Mouse (Mus musculus) midbrain, embryonic 15.5 days (tissue): ENCODE data around the gene Dspp. TPM values are rescaled to one million over a fixed set of nuclear protein-coding genes. Genes with fewer than 3 reads are reported as not detected.

ENCODE experiments used
- ATAC-seq: fragments of 200-750 bp; cut with Nextera tagmentation; replicated peaks from 2 replicates; pipeline ENCODE4 v1.8.0; 2017; ENCODE audit warnings: moderate TSS enrichment
- H3K27ac ChIP-seq: fragments of 300-500 bp; sonication (generic); 2 replicates; pipeline ENCODE4 v1.5.1; 2015; ENCODE audit warnings: mild to moderate bottlenecking, inconsistent platforms
- H3K27me3 ChIP-seq: fragments of 300-500 bp; sonication (generic); replicated peaks from 2 replicates; pipeline ENCODE4 v1.6.1; 2015; ENCODE audit warnings: inconsistent platforms
- H3K36me3 ChIP-seq: fragments of 300-500 bp; sonication (generic); replicated peaks from 2 replicates; pipeline ENCODE4 v1.6.1; 2015; ENCODE audit warnings: inconsistent platforms
- H3K4me1 ChIP-seq: fragments of 300-500 bp; sonication (generic); 2 replicates; pipeline ENCODE4 v1.6.1; 2015; ENCODE audit warnings: inconsistent platforms
- H3K4me2 ChIP-seq: fragments of 300-500 bp; sonication (generic); 2 replicates; pipeline ENCODE4 v1.6.1; 2015; ENCODE audit warnings: inconsistent platforms, mild to moderate bottlenecking, moderate library complexity
- H3K4me3 ChIP-seq: fragments of 300-500 bp; sonication (generic); 2 replicates; pipeline ENCODE4 v1.5.1; 2015; ENCODE audit warnings: mild to moderate bottlenecking, inconsistent platforms
- H3K9ac ChIP-seq: fragments of 300-500 bp; sonication (generic); 2 replicates; pipeline ENCODE4 v1.6.1; 2015; ENCODE audit warnings: mild to moderate bottlenecking, inconsistent platforms
- H3K9me3 ChIP-seq: fragments of 300-500 bp; sonication (generic); 2 replicates; pipeline ENCODE4 v1.6.1; 2016; ENCODE audit warnings: inconsistent platforms
- WGBS: fragments of 180-500 bp; shearing (Covaris S2); methylation state at CpG from one replicate; pipeline ENCODE4 v1.1.7; 2015; ENCODE audit warnings: mixed read lengths; 5-methylcytosine and 5-hydroxymethylcytosine counted together
- polyA plus RNA-seq: library from polyadenylated mRNA; unstranded; fragments of >200 nt; fragmentation: Nextera tagmentation; extraction: Ambion mirVana; gene quantifications from 2 replicates; pipeline ENCODE4 v1.2.1, GENCODE M21; 2015

The Dspp gene
- polyA plus RNA-seq = 0.04 TPM in 1 of 2 replicates, not detected in the other

DNA sequence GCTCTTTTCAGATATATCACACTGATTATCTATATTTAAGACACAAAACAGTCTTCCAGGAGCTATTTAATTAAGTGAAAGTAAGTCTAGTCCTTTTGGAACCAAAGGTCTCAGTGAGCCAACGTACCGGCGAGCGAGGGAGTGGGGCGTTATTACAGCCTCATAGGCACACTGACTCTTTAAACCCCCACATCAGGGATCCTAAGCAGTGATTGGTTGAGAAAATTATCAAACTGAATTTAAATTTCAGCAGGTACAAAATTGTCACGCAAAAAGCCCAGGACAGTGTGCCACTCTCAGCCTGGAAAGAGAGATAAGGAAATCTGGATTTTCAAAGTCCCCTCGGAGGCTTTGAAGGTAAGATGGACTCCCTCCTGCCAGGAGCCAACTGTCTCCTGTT lies at the start of gene Dspp:
Gene Dspp, plus strand, starts transcription at position 301 of the 400 bp plus-strand sequence.
- Histone ChIP-seq H3K27me3 (no peaks in the 10 kb centered on the region), H3K4me1 (no peaks in the 10 kb centered on the region), H3K9me3 (no peaks in the 10 kb centered on the region), H3K4me3 (no peak within 1 kb of the TSS), H3K27ac (no peak within 1 kb of the TSS), H3K4me2 (no peak within 1 kb of the TSS), H3K9ac (no peak within 1 kb of the TSS), H3K36me3 (no peaks in the 10 kb centered on the region)
- WGBS = 89% methylated on average over 7 of the region's 7 CpGs
- ATAC-seq = no peak

DNA sequence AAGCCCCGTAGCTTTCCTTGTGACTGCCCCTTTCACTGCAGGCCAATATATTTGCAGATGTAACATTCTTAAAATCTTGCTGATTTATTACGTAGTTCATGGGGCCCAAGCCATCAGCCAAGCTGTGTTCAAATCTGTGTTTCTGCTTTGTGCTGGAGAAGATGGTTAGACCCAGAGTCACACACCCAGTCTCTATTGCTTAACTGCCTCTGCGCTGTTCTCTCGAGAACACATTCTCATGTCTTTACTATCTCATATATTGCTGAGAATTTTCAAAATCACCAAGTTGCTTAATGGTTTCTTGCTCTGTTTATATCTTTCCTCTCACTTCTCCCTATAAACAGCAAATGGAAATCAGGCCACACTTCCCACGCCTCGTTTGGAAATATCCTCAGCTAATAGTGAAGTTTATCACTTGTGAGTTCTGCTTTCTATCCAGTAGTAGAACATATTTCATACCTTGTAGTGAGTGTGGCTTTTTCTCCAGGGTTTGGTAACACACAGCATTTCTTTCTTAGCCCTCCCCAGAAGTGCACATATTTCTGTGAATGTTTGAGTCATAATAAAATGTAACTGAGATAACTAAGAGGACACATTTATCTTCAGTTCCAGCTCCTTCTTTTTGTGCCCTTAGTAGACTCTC lies 46.4 kb upstream of the Dspp start:
- Histone ChIP-seq H3K4me1 (no peaks in the 10 kb centered on the region), H3K9ac (no peak overlapping the region), H3K4me3 (no peak overlapping the region), H3K27me3 (no peaks in the 10 kb centered on the region), H3K27ac (no peak overlapping the region), H3K4me2 (no peak overlapping the region), H3K36me3 (no peaks in the 10 kb centered on the region), H3K9me3 (no peaks in the 10 kb centered on the region)
- ATAC-seq = no peak
- 94% methylated on average over 6 of the region's 6 CpGs for WGBS

DNA sequence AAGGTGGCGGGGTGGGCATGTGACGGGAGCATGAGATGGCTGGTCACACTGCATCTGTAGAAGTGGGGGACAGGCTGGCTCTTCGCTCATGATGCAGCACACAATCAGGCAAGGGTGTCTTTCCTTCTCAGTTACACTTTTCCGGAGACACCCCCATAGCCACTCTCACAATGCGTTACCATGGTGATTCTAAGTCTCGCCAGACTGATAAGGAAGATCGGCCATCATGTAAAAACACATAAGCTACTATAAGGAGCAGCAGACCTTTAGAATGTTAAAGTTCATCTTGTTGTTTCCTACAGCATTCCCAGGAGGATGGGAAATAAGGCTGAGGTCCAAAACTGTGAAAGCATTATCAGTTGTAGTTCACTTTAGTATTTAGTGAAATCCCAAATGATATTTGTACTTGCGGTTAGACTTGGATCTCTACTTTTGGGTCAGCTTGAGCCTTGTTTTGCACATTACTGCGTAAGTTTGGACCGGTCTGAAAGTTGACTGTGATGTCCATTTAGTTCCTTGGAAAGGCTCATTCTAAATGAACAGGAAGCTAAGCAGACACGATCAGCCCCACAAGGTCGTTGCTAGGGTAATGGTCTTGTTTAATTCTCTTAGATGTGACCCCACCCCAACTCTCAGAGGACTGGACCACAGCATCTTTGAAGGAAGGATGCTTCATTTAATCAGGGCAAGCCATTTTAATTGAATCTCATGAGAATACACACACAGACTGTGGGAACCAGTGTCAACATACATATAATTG lies 43.8 kb upstream of the Dspp start:
- H3K4me2 ChIP-seq = no peak overlapping the region
- no peaks in the 10 kb centered on the region for H3K9me3 ChIP-seq
- H3K9ac ChIP-seq = no peak overlapping the region
- H3K36me3 ChIP-seq = no peaks in the 10 kb centered on the region
- ATAC-seq = no peak
- 80% methylated on average over 12 of the region's 12 CpGs for WGBS
- H3K4me1 ChIP-seq = no peaks in the 10 kb centered on the region
- no peaks in the 10 kb centered on the region for H3K27me3 ChIP-seq
- no peak overlapping the region for H3K27ac ChIP-seq
- H3K4me3 ChIP-seq = no peak overlapping the region

DNA sequence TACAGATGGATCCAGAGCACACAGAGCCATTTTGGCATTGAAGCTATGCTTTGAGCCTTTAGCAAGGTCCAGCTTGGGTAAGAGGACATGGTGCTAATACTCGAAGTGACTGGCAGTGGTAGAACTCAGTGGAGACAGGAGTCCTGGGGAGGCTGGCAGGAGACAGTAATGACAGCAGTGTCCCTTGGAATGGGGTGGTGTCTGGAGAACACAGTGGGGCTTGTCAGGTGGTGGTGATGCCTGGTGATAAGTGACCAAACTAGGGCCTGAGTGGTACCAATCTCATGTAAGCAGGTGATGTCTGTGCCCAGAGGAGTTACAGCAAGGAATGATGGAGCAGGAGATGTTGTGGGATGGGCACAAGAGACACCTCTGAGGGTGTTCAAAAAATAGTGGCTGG lies 43.2 kb upstream of the Dspp start:
- Histone ChIP-seq H3K9me3 (no peaks in the 10 kb centered on the region), H3K36me3 (no peaks in the 10 kb centered on the region), H3K27me3 (no peaks in the 10 kb centered on the region), H3K9ac (no peak overlapping the region), H3K4me1 (no peaks in the 10 kb centered on the region), H3K4me3 (no peak overlapping the region), H3K4me2 (no peak overlapping the region), H3K27ac (no peak overlapping the region)
- ATAC-seq = no peak
- 67% methylated on average over 1 of the region's 1 CpGs for WGBS

DNA sequence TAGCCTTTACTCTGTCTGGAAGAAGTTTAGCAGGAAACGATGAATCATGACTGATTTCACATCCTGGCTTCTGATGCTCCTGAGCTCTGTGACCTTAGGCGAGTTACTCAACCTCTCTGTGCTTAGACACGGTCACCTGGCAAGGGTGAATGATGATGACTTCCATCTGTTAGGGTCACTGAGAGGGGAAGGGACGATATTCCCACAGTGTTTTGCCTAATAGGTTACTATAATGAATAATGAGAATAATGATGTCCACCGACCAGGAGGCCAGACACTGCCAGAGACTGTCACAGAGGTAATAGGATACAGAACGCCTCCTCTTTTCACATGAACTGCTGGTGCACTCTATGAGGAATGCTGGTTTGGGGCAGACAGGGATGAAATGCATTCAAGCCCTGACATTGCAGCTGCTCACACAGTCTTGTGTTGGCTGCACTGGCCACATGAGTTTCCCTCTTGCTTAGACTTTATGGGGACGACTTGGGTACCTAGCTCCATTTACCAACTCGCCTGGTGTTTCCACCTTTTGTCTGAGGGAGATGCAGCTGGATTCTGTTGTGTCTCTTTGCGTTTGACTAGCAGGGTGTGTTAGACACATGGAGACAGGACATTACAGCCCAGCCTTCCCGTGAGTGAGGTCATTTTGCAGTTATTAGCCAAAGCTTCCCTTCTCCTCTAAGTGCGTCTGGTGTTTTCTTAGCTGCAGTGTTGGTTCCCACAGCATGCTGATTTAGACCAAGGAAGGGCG lies 42.1 kb upstream of the Dspp start:
- no peak overlapping the region for H3K4me2 ChIP-seq
- H3K36me3 ChIP-seq = no peaks in the 10 kb centered on the region
- no peak for ATAC-seq
- H3K27me3 ChIP-seq = no peaks in the 10 kb centered on the region
- no peaks in the 10 kb centered on the region for H3K9me3 ChIP-seq
- no peak overlapping the region for H3K27ac ChIP-seq
- WGBS = 78% methylated on average over 12 of the region's 12 CpGs
- no peak overlapping the region for H3K9ac ChIP-seq
- H3K4me1 ChIP-seq = no peaks in the 10 kb centered on the region
- no peak overlapping the region for H3K4me3 ChIP-seq

DNA sequence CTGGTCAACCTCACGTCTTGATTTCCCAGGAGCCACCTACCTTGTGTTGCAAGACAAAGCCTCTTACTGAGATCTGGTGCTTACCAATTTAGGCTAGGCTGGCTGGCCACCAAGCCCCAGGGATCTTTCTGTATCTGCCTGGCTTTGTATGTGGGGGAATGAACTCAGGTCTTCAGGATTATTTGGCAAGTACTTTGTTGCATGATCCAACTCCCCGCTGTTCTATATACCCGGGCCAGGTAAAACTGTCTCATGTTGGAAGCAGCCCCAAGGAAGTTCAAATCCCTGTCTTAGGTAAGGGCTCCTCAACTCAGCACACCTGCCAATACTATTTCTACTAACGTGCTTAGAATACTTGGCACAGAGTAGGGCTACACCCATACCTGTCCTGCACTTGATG lies 39.6 kb upstream of the Dspp start:
- Histone ChIP-seq H3K4me2 (no peak overlapping the region), H3K9me3 (no peaks in the 10 kb centered on the region), H3K9ac (no peak overlapping the region), H3K4me1 (no peaks in the 10 kb centered on the region), H3K27me3 (no peaks in the 10 kb centered on the region), H3K27ac (no peak overlapping the region), H3K36me3 (no peaks in the 10 kb centered on the region), H3K4me3 (no peak overlapping the region)
- no peak for ATAC-seq
- WGBS = 95% methylated on average over 4 of the region's 4 CpGs

DNA sequence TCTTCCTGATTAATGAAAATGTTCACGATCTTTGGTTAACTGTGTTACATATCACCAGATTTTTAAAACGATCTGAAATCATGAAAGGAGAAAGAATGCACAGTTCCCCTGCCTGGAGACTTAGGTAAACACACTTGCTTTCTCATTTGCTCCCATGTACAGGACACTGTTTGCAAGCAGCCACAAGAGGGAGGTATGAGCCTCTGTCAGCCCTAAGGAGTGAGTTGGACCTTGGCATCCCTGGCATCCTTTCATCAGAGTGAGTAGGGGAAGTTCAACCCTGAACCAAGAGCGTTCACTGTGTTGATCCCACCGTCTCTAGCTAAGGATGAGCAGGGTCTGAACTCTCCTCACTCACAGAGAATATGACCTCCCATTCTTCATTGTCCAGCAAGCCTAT lies 39.0 kb upstream of the Dspp start:
- no peak overlapping the region for H3K4me2 ChIP-seq
- no peak overlapping the region for H3K27ac ChIP-seq
- no peaks in the 10 kb centered on the region for H3K4me1 ChIP-seq
- no peak for ATAC-seq
- H3K9me3 ChIP-seq = no peaks in the 10 kb centered on the region
- H3K9ac ChIP-seq = no peak overlapping the region
- 87% methylated on average over 4 of the region's 4 CpGs for WGBS
- H3K36me3 ChIP-seq = no peaks in the 10 kb centered on the region
- no peak overlapping the region for H3K4me3 ChIP-seq
- no peaks in the 10 kb centered on the region for H3K27me3 ChIP-seq

DNA sequence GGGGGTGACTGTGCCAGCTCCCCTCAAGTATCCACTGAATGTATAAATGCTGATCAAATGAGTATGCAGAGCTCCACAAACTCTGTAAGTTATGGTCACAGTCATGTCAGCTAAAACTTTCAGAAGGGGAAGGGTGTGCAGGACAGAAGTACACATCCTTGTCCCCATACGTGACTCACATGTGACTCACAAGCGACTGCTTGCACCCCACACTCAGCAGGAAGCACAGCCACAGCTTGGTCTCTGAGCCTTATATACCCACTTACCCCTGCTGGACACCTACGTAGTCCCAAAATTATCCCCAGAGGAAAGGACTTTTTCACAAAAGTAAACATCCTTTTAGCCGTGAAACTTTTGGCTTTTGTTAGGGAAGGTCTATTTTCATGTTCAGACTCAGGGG lies 36.8 kb upstream of the Dspp start:
- 79% methylated on average over 4 of the region's 4 CpGs for WGBS
- Histone ChIP-seq H3K9me3 (no peaks in the 10 kb centered on the region), H3K4me2 (no peak overlapping the region), H3K27ac (no peak overlapping the region), H3K4me1 (no peaks in the 10 kb centered on the region), H3K9ac (no peak overlapping the region), H3K4me3 (no peak overlapping the region), H3K27me3 (no peaks in the 10 kb centered on the region), H3K36me3 (no peaks in the 10 kb centered on the region)
- ATAC-seq = no peak

DNA sequence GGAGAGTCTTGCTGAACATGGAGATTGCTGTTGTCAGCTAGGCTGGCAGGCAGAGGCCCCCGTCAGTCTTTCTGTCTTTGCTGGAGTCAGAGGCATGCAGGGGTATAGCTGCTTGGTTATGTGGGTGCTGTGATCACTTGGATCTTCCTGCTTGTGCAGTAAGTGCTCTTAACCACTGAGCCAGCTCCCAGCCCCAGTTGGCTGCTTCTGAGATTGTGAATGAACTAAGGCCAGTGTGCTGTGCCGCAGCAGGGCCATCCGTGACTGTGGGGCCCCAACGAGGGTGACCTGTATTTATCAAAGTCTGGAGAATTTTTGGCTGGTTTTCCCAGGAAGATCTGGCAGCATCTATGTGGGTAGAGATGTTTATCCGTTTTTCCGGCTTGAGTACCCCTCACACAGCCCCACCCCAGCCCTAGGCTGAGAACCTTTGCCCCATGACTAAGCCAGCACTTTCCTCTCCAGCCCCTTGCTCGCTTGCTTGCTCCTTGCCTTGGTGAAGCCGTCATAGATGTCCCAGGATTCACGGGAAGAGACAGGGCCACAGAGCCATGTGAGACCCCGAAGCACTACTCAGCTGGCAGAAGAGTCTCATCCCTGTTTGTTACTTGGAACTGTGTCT lies 32.5 kb upstream of the Dspp start:
- Histone ChIP-seq H3K27ac (no peak overlapping the region), H3K36me3 (no peaks in the 10 kb centered on the region), H3K27me3 (no peaks in the 10 kb centered on the region), H3K9ac (no peak overlapping the region), H3K9me3 (no peaks in the 10 kb centered on the region), H3K4me1 (no peaks in the 10 kb centered on the region), H3K4me2 (no peak overlapping the region), H3K4me3 (no peak overlapping the region)
- ATAC-seq = no peak
- 77% methylated on average over 10 of the region's 10 CpGs for WGBS

DNA sequence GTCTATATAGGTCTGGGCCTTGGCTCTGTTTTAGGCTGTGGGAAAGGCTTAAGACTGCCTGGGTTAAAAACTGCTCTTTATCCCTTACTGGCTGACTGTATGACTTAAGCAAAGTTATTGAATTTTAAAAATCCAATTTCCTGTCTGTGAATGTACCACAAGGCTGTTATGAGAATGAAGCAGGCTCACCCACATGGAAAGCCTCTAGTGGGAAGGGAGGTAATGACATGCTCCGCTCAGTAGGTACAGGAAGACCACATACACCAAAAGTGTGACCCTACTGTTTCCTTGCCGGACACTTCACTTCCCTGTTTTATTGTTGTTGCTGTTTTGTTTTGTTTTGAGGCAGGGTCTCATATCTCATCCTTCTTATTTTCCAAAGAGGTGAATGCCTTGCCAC lies 29.4 kb upstream of the Dspp start:
- no peaks in the 10 kb centered on the region for H3K27me3 ChIP-seq
- H3K9ac ChIP-seq = no peak overlapping the region
- ATAC-seq = no peak
- no peaks in the 10 kb centered on the region for H3K36me3 ChIP-seq
- H3K4me3 ChIP-seq = no peak overlapping the region
- 87% methylated on average over 2 of the region's 2 CpGs for WGBS
- no peaks in the 10 kb centered on the region for H3K4me1 ChIP-seq
- no peak overlapping the region for H3K27ac ChIP-seq
- no peak overlapping the region for H3K4me2 ChIP-seq
- H3K9me3 ChIP-seq = no peaks in the 10 kb centered on the region

DNA sequence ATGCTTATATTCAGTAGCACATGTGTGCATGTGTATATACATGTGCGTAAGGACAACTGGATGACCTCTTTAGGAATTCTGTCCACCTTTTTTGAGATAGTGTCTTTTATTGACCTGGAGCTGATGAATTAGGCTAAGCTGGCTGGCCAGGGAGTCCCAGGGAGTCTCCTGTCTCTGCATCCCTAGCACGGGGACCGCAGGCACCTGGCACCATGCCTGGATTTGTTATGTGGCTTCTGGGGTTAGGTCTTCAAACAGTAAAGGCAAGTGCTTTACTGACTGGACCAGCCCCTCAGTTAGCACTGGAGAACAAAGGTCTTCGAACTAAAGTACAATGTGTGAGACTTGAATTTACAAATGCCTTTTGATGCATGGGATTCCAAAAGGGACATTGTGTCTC lies 26.5 kb upstream of the Dspp start:
- WGBS = 84% methylated on average over 4 of the region's 4 CpGs
- no peaks in the 10 kb centered on the region for H3K9me3 ChIP-seq
- H3K4me3 ChIP-seq = no peak overlapping the region
- H3K4me1 ChIP-seq = no peaks in the 10 kb centered on the region
- H3K9ac ChIP-seq = no peak overlapping the region
- H3K36me3 ChIP-seq = no peaks in the 10 kb centered on the region
- H3K4me2 ChIP-seq = no peak overlapping the region
- ATAC-seq = no peak
- H3K27ac ChIP-seq = no peak overlapping the region
- H3K27me3 ChIP-seq = no peaks in the 10 kb centered on the region

DNA sequence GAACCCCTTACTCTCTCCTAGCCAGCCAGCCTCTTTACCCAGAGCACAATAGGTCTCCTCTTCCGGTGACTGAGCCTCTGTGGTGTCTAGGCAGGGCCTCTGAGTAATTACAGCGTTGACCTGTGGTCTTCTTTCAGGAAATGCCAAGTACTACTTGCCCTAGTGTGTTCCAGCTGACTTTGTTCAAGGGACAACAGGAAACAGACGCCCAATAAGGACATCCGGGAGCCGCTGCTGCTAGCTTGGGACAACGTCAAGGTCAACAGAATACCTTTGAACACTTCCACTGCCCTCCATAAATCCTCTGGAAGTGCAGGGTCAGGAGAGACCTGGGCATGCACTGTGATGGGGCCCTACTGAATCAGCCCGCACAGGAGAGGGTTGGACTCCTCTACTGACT lies 21.2 kb upstream of the Dspp start:
- no peaks in the 10 kb centered on the region for H3K27me3 ChIP-seq
- WGBS = 72% methylated on average over 7 of the region's 7 CpGs
- H3K4me2 ChIP-seq = no peak overlapping the region
- no peaks in the 10 kb centered on the region for H3K36me3 ChIP-seq
- no peak overlapping the region for H3K9ac ChIP-seq
- no peaks in the 10 kb centered on the region for H3K4me1 ChIP-seq
- ATAC-seq = no peak
- no peak overlapping the region for H3K4me3 ChIP-seq
- H3K9me3 ChIP-seq = no peaks in the 10 kb centered on the region
- H3K27ac ChIP-seq = no peak overlapping the region
